Mouse (Mus musculus) thymus, adult 2 months (tissue): ENCODE data around the gene Arv1.

ENCODE experiments used
- CTCF ChIP-seq: fragments of 200-500 bp; IDR thresholded peaks from 2 replicates; pipeline ENCODE4 v1.5.1; 2012; ENCODE audit warnings: mild to moderate bottlenecking, control low read depth, low read length, moderate library complexity, borderline replicate concordance; ENCODE audit not compliant: control insufficient read depth, poor library complexity, insufficient read depth; ENCODE audit errors: extremely low read depth
- POLR2A ChIP-seq: fragments of 200-500 bp; IDR thresholded peaks from 2 replicates; pipeline ENCODE4 v1.6.1; 2012; ENCODE audit warnings: mild to moderate bottlenecking, low read length, control low read depth, moderate library complexity; ENCODE audit not compliant: control insufficient read depth, poor library complexity, insufficient read depth; ENCODE audit errors: extremely low read depth

GRCm38 (mm10) chr8:124751709-124752173, 29.8 kb downstream of the Arv1 start, which contains the start of gene Fam89a:
- TF ChIP-seq POLR2A (no peak), CTCF (0 out of 2 replicates have a peak, but pooled peaks have one; percentile 6)
